Mouse (Mus musculus): ENCODE results near the gene Gm29582. TPM values are rescaled to one million over a fixed set of nuclear protein-coding genes. Genes with fewer than 3 reads are reported as not detected.
"Not testable (repeated sequence)": the region's sequence is repeated elsewhere in the genome, so short reads cannot be mapped to it uniquely, and the experiment has no call there.

Gm29582 gene
- not detected in 2 replicates for polyA plus RNA-seq (2015; fragmentation: Nextera tagmentation; extraction: Ambion mirVana)

DNA sequence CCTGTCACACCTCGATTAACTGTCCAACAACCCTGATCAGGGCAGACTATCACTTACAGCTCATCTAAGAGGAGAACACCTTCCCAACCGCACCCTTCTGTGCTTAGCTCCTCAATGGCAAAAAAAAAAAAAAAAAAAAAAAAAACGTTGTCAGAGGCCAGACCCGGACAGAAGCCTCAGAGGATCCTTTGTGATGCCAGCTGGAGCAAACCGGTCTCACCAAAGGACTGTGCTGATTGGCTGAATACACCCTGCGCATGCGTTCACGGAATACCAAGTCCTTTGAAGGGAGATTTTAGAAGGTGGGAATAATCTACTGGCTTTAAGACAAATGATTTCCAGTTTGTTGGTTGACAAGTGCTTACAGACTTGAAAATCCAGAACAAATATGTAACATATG, at the start of gene Gm29582:
Gene Gm29582 (minus strand): TSS at position 101 of the 400 bp plus-strand sequence.
- no CpG with 5 or more reads among the region's 8 CpGs for WGBS
- H3K27ac ChIP-seq; H3K9ac ChIP-seq; H3K9me3 ChIP-seq; H3K36me3 ChIP-seq; H3K27me3 ChIP-seq (replicated peaks); H3K4me3 ChIP-seq (replicated peaks); H3K4me1 ChIP-seq; ATAC-seq (ENCODE audit: insufficient read depth, low FRiP score, low read depth); H3K4me2 ChIP-seq: not testable (repeated sequence)

Data from stomach, embryonic 15.5 days (tissue).